Mouse (Mus musculus): ENCODE results near the gene Slc2a4.

DNA sequence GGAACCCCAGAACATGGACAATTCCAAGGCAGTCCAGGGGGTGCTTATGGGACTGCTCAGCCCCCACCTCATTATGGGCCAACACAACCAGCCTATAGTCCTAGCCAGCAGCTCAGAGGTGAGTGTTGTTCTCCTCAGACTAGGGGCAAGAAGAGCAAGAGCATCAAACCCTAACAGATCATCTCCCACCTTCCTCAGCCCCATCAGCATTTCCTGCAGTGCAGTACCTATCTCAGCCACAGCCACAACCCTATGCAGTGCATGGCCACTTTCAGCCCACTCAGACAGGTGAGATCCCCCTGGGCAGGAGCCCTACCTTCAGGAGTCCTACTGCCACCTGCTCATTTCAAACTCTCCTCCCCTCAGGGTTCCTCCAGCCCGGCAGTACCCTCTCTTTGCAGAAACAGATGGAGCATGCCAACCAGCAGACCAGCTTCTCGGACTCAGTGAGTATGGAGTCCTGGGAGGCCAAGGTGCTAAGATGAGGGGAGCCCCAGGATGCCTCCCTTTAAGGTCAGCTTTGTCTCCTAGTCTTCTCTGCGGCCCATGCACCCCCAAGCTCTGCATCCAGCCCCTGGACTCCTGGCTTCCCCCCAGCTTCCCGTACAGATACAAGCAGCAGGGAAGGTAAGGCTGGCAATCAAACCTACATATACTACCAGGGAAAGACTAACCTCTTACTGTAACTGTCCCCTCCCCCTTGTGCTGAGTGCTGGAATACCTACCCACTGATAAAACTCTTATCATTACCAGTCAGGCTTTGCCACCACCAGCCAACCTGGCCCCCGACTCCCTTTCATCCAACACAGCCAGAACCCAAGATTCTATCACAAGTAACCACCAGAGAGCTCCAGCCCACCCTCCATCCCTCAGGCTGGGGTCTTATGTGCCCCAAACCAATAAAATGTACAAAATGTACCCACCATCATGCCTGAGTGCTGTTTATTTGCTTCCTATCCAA lies 32.0 kb downstream of the Slc2a4 start:
- no peak for TF ChIP-seq CTCF (IDR thresholded peaks at IDR 0.05; ENCODE audit: low read depth, low read length)
- TF ChIP-seq POLR2A (IDR thresholded peaks at IDR 0.05; ENCODE audit: borderline replicate concordance, low read depth, low read length): no peak
